Mouse (Mus musculus) monocyte, adult 5-6 weeks (primary cell): ENCODE data around the gene Noxo1. TPM values are rescaled to one million over a fixed set of nuclear protein-coding genes. Genes with fewer than 3 reads are reported as not detected.
"Not testable (repeated sequence)": the region's sequence is repeated elsewhere in the genome, so short reads cannot be mapped to it uniquely, and the experiment has no call there.

Source experiments
- ATAC-seq: fragments of 153-309, 156-312 bp; replicated peaks from 2 replicates; pipeline ENCODE4 v1.8.0; 2017; ENCODE audit warnings: mild to moderate bottlenecking; ENCODE audit not compliant: low TSS enrichment, insufficient number of reproducible peaks, severe bottlenecking, poor library complexity, low FRiP score
- total RNA-seq: library from RNA; stranded (forward); fragments of 200-1000, 200-491, 200-594 nt; gene quantifications from 3 replicates; pipeline ENCODE4 v1.2.3, GENCODE M21; 2017

Gene Noxo1
- total RNA-seq, 1 experiment from 2014 or later = 0.48 TPM

- peak; percentile 62 for ATAC-seq
Observed at GRCm38 (mm10) chr17:24708646-24709045, 12.6 kb downstream of the Noxo1 start.

- no peak for ATAC-seq
Observed at GRCm38 (mm10) chr17:24715556-24715955, 19.5 kb downstream of the Noxo1 start.

- ATAC-seq = no peak
Observed at GRCm38 (mm10) chr17:24716166-24716682, 20.2 kb downstream of the Noxo1 start.

- no peak for ATAC-seq
Observed at GRCm38 (mm10) chr17:24717943-24718342, 21.9 kb downstream of the Noxo1 start, which contains the start of the genes Rnf151 and Rps2. Gene Rnf151 (minus strand): TSS chr17:24718063. Gene Rps2 (plus strand): TSS chr17:24718116.

- not testable (repeated sequence) for ATAC-seq
Observed at GRCm38 (mm10) chr17:24718938-24719337, 22.9 kb downstream of the Noxo1 start.

GRCm38 (mm10) chr17:24719494-24720222 lies 23.6 kb downstream of the Noxo1 start:
- peak; percentile 89 for ATAC-seq

GRCm38 (mm10) chr17:24720616-24721015 lies 24.6 kb downstream of the Noxo1 start:
- not testable (repeated sequence) for ATAC-seq

GRCm38 (mm10) chr17:24721383-24721955 lies 25.4 kb downstream of the Noxo1 start:
- ATAC-seq = not testable (repeated sequence)

GRCm38 (mm10) chr17:24722220-24722924 lies 26.3 kb downstream of the Noxo1 start:
- ATAC-seq = no peak

- no peak for ATAC-seq
Observed at GRCm38 (mm10) chr17:24723122-24723880, 27.3 kb downstream of the Noxo1 start.

- 0 out of 2 replicates have a peak, but pooled peaks have one; percentile 4 for ATAC-seq
Observed at GRCm38 (mm10) chr17:24723881-24724180, 27.8 kb downstream of the Noxo1 start.

- peak; percentile 77 for ATAC-seq
Observed at GRCm38 (mm10) chr17:24724184-24724583, 28.1 kb downstream of the Noxo1 start, which contains the start of gene Ndufb10. Gene Ndufb10 (minus strand): TSS chr17:24724478.

GRCm38 (mm10) chr17:24725637-24726390 lies 29.8 kb downstream of the Noxo1 start:
- ATAC-seq = no peak

GRCm38 (mm10) chr17:24727618-24728017 lies 31.6 kb downstream of the Noxo1 start, which contains the start of gene Rpl3l:
Gene Rpl3l (plus strand): TSS chr17:24727820.
- ATAC-seq = no peak

GRCm38 (mm10) chr17:24728184-24728583 lies 32.1 kb downstream of the Noxo1 start:
- no peak for ATAC-seq

GRCm38 (mm10) chr17:24729067-24729466 lies 33.0 kb downstream of the Noxo1 start:
- no peak for ATAC-seq

GRCm38 (mm10) chr17:24730787-24731186 lies 34.8 kb downstream of the Noxo1 start:
- ATAC-seq = no peak
